Mouse (Mus musculus): ENCODE results near the gene Nlgn3.

GRCm38 (mm10) chrX:101299055-101299454, at the start of gene Nlgn3:
- TF ChIP-seq CTCF (IDR thresholded peaks at IDR 0.05; ENCODE audit: extremely low read depth, insufficient read depth, insufficient read length, insufficient replicate concordance) (no peak), POLR2A (IDR thresholded peaks at IDR 0.05; ENCODE audit: low read depth, low read length) (no peak)
